Mouse (Mus musculus) hindbrain, embryonic 16.5 days (tissue): ENCODE measurements at regions not wholly inside any gene's neighbourhood (a gene's known extent, or its start where the extent isn't known, plus 50 kb on each side); places are given as distances from the start of the nearest gene placed in this dataset.

Experiments
- ATAC-seq: fragments of 200-750 bp; cut with Nextera tagmentation; 2 replicates; pipeline ENCODE4 v1.8.0; 2017; ENCODE audit warnings: moderate TSS enrichment, moderate library complexity
- H3K27ac ChIP-seq: fragments of 300-500 bp; sonication (generic); 2 replicates; pipeline ENCODE4 v1.5.1; 2014; ENCODE audit warnings: low read depth, mild to moderate bottlenecking, control low read depth, low read length, moderate library complexity
- H3K27me3 ChIP-seq: fragments of 300-500 bp; sonication (generic); replicated peaks from 2 replicates; pipeline ENCODE4 v1.6.1; 2014; ENCODE audit warnings: low read length; ENCODE audit not compliant: control insufficient read depth, insufficient read depth
- H3K36me3 ChIP-seq: fragments of 300-500 bp; sonication (generic); 2 replicates; pipeline ENCODE4 v1.6.1; 2014; ENCODE audit warnings: mild to moderate bottlenecking, low read length, moderate library complexity, mixed read lengths; ENCODE audit not compliant: control insufficient read depth, insufficient read depth
- H3K4me1 ChIP-seq: fragments of 300-500 bp; sonication (generic); 2 replicates; pipeline ENCODE4 v1.6.1; 2014; ENCODE audit warnings: low read depth, low read length; ENCODE audit not compliant: control insufficient read depth, insufficient read depth
- H3K4me2 ChIP-seq: fragments of 300-500 bp; sonication (generic); 2 replicates; pipeline ENCODE4 v1.6.1; 2014; ENCODE audit warnings: mild to moderate bottlenecking, low read length, control low read depth, moderate library complexity
- H3K4me3 ChIP-seq: fragments of 300-500 bp; sonication (generic); 2 replicates; pipeline ENCODE4 v1.5.1; 2014; ENCODE audit warnings: mild to moderate bottlenecking, low read length, control low read depth, moderate library complexity
- H3K9ac ChIP-seq: fragments of 300-500 bp; sonication (generic); 2 replicates; pipeline ENCODE4 v1.6.1; 2014; ENCODE audit warnings: low read depth, mild to moderate bottlenecking, control low read depth, low read length, moderate library complexity
- H3K9me3 ChIP-seq: fragments of 300-500 bp; sonication (generic); 2 replicates; pipeline ENCODE4 v1.6.1; 2014; ENCODE audit warnings: mild to moderate bottlenecking, low read length, moderate library complexity; ENCODE audit not compliant: control insufficient read depth
- WGBS: fragments of 180-500 bp; shearing (Covaris S2); extraction: QIAGEN DNeasy Blood & Tissue Kit; methylation state at CpG from one replicate; pipeline ENCODE4 v1.1.7; 2014; 5-methylcytosine and 5-hydroxymethylcytosine counted together

- Histone ChIP-seq H3K36me3 (no peaks in the 10 kb centered on the region), H3K4me2 (no peak overlapping the region), H3K4me1 (no peaks in the 10 kb centered on the region), H3K27me3 (no peaks in the 10 kb centered on the region), H3K9ac (no peak overlapping the region), H3K9me3 (no peaks in the 10 kb centered on the region), H3K4me3 (no peak overlapping the region), H3K27ac (no peak overlapping the region)
- no peak for ATAC-seq
- WGBS: 86% methylated on average over 7 of the region's 7 CpGs
These were observed 81.0 kb upstream of the Hes1 start for GRCm38 (mm10) chr16:29983161-29983560.

GRCm38 (mm10) chr16:29985126-29985931 lies 78.9 kb upstream of the Hes1 start:
- Histone ChIP-seq H3K4me1 (no peaks in the 10 kb centered on the region), H3K9me3 (no peaks in the 10 kb centered on the region), H3K27ac (no peak overlapping the region), H3K27me3 (no peaks in the 10 kb centered on the region), H3K4me2 (no peak overlapping the region), H3K4me3 (no peak overlapping the region), H3K9ac (no peak overlapping the region), H3K36me3 (no peaks in the 10 kb centered on the region)
- 90% methylated on average over 11 of the region's 11 CpGs for WGBS
- ATAC-seq: no peak

GRCm38 (mm10) chr16:29987595-29987994 lies 76.6 kb upstream of the Hes1 start:
- Histone ChIP-seq H3K27ac (no peak overlapping the region), H3K9ac (no peak overlapping the region), H3K27me3 (no peaks in the 10 kb centered on the region), H3K4me1 (no peaks in the 10 kb centered on the region), H3K36me3 (no peaks in the 10 kb centered on the region), H3K9me3 (no peaks in the 10 kb centered on the region), H3K4me2 (no peak overlapping the region), H3K4me3 (no peak overlapping the region)
- no peak for ATAC-seq
- WGBS: 86% methylated on average over 4 of the region's 4 CpGs

GRCm38 (mm10) chr16:29987999-29988398 lies 76.2 kb upstream of the Hes1 start:
- H3K9ac ChIP-seq: no peak overlapping the region
- H3K4me2 ChIP-seq: no peak overlapping the region
- no peak for ATAC-seq
- 98% methylated on average over 6 of the region's 6 CpGs for WGBS
- H3K36me3 ChIP-seq: no peaks in the 10 kb centered on the region
- H3K27me3 ChIP-seq: no peaks in the 10 kb centered on the region
- H3K4me1 ChIP-seq: no peaks in the 10 kb centered on the region
- no peak overlapping the region for H3K4me3 ChIP-seq
- no peak overlapping the region for H3K27ac ChIP-seq
- no peaks in the 10 kb centered on the region for H3K9me3 ChIP-seq

- Histone ChIP-seq H3K27ac (no peak overlapping the region), H3K36me3 (no peaks in the 10 kb centered on the region), H3K27me3 (no peaks in the 10 kb centered on the region), H3K4me1 (no peaks in the 10 kb centered on the region), H3K9ac (no peak overlapping the region), H3K4me2 (no peak overlapping the region), H3K4me3 (no peak overlapping the region), H3K9me3 (no peaks in the 10 kb centered on the region)
- ATAC-seq: no peak
- WGBS: 41% methylated on average over 1 of the region's 1 CpGs
These were observed 74.9 kb upstream of the Hes1 start for GRCm38 (mm10) chr16:29989308-29989707.

GRCm38 (mm10) chr16:29990393-29990792 lies 73.8 kb upstream of the Hes1 start:
- H3K27me3 ChIP-seq: no peaks in the 10 kb centered on the region
- no peak for ATAC-seq
- no peaks in the 10 kb centered on the region for H3K36me3 ChIP-seq
- H3K4me3 ChIP-seq: no peak overlapping the region
- H3K9ac ChIP-seq: no peak overlapping the region
- 89% methylated on average over 3 of the region's 3 CpGs for WGBS
- H3K4me1 ChIP-seq: no peaks in the 10 kb centered on the region
- H3K27ac ChIP-seq: no peak overlapping the region
- H3K9me3 ChIP-seq: no peaks in the 10 kb centered on the region
- no peak overlapping the region for H3K4me2 ChIP-seq

- no peak for ATAC-seq
- Histone ChIP-seq H3K27me3 (no peaks in the 10 kb centered on the region), H3K4me1 (no peaks in the 10 kb centered on the region), H3K9ac (no peak overlapping the region), H3K9me3 (no peaks in the 10 kb centered on the region), H3K27ac (no peak overlapping the region), H3K36me3 (no peaks in the 10 kb centered on the region), H3K4me2 (no peak overlapping the region), H3K4me3 (no peak overlapping the region)
- WGBS: 84% methylated on average over 9 of the region's 9 CpGs
These were observed 73.2 kb upstream of the Hes1 start for GRCm38 (mm10) chr16:29990795-29991587.

GRCm38 (mm10) chr16:29991876-29992380 lies 72.3 kb upstream of the Hes1 start:
- Histone ChIP-seq H3K9ac (no peak overlapping the region), H3K4me2 (no peak overlapping the region), H3K27ac (no peak overlapping the region), H3K4me3 (no peak overlapping the region), H3K36me3 (no peaks in the 10 kb centered on the region), H3K27me3 (no peaks in the 10 kb centered on the region), H3K9me3 (no peaks in the 10 kb centered on the region), H3K4me1 (no peaks in the 10 kb centered on the region)
- 90% methylated on average over 8 of the region's 8 CpGs for WGBS
- ATAC-seq: no peak

GRCm38 (mm10) chr16:29993111-29993510 lies 71.1 kb upstream of the Hes1 start:
- H3K27me3 ChIP-seq: no peaks in the 10 kb centered on the region
- no peaks in the 10 kb centered on the region for H3K9me3 ChIP-seq
- H3K9ac ChIP-seq: no peak overlapping the region
- no peak overlapping the region for H3K4me3 ChIP-seq
- 68% methylated on average over 7 of the region's 7 CpGs for WGBS
- no peaks in the 10 kb centered on the region for H3K4me1 ChIP-seq
- H3K27ac ChIP-seq: no peak overlapping the region
- ATAC-seq: no peak
- no peak overlapping the region for H3K4me2 ChIP-seq
- no peaks in the 10 kb centered on the region for H3K36me3 ChIP-seq
